Mouse (Mus musculus) granulocyte monocyte progenitor cell, adult 5-6 weeks (primary cell): ENCODE results near the gene Manba. TPM values are rescaled to one million over a fixed set of nuclear protein-coding genes. Genes with fewer than 3 reads are reported as not detected.

Experiments
- ATAC-seq: replicated peaks from 2 replicates; pipeline ENCODE4 v1.8.0; 2016; ENCODE audit warnings: mild to moderate bottlenecking, moderate TSS enrichment, inconsistent platforms; ENCODE audit not compliant: poor library complexity, severe bottlenecking
- total RNA-seq, 2 experiments: library from RNA; stranded (forward) in 1 of 2; stranded (reverse) in 1 of 2; fragments of 200-712, 200-1000 nt in 1 of 2; fragments of >200 nt in 1 of 2; fragmentation: Nextera tagmentation in 1 of 2; gene quantifications; 2 replicates each; pipeline ENCODE4 v1.2.3; 2014 to 2017

Manba gene
- total RNA-seq, 2 experiments from 2014 or later = 24.6 to 33.6 TPM

DNA sequence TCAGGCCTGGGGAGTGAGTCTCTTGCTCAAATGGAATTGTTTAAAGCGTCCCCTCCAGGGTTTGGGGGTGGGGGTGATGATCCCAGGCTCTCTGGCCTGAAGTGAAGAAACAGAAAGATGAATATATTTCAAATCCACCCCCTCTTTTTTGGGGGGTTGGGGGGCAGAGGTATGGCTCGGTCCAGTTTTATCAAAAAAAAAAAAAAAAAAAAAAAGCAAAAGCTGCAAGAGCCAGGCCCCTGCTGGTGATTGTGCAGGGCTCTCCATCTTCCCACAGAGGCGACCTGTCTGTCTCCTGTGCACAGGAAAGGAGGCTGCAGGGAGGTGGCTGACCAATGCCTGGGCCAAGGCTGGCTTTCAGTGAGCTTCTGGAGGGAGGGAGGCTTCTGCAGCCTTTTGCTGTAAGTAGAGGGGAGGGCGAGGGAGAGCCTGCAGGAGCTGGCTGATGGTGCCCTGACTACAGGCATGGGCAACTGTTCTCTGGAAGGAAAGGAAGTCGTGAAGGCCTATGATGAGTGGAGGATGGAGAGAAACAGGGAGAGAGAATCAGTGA lies 93.3 kb downstream of the Manba start:
- peak; percentile 20 for ATAC-seq

DNA sequence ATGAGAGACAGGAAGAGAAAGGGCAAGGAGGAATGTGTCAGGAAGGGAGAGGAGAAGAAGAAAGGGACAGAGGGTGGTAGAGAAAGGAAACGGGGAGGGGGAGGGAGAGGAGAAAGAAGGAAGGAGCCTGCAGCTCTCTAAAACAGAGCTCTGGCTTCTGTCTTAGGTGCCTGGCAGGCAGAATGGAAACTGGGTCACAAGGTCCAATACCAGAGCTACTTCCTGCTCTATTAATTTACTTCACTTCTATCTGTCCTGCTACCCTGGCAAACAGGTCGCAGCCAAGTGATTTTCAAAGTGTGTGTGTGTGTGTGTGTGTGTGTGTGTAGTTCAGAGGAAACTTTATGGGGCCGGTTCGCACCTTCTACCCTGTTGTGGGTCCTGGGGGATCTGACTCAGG lies 93.8 kb downstream of the Manba start:
- ATAC-seq = peak; percentile 21; the same call in 1 of the 2 replicates

DNA sequence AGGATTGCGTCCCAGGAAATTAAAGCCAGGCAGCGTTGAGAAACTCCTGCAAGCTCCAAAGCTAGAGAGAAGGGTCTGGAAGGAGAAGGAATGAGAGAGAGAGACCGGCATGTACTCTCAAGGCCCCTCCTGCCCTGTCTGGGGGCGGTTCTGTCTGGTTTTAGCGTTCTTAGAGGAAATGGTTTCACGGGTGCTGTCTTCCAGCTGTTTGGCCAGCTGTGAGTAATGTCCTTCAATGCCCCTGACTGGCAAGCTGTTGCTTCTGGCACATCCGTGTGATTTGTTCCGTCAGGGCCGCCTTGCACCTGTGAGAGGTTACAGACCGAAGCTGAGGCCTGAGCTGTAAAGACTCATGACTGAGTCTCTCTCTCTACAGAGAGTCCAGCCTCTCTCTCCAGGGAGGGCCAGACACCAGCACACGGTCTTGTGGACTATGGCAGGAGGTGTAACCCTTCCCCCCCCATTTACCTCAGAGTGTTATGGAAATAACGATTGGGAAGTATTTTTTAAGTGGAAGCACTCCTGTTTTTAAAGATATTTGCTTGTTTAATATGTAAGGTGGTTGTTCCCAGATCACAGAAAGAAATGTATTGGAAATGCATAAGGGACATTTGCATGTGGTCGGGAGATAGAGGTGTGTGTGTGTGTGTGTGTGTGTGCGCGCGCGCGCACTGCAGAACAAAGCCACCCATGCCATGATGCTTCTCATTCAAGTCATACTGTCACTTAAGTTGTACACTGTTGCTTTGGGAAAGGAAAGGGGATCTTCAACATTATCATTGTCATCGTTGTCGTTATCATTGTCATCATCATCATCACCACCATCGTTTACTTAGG lies 95.2 kb downstream of the Manba start:
- peak; percentile 27 for ATAC-seq

DNA sequence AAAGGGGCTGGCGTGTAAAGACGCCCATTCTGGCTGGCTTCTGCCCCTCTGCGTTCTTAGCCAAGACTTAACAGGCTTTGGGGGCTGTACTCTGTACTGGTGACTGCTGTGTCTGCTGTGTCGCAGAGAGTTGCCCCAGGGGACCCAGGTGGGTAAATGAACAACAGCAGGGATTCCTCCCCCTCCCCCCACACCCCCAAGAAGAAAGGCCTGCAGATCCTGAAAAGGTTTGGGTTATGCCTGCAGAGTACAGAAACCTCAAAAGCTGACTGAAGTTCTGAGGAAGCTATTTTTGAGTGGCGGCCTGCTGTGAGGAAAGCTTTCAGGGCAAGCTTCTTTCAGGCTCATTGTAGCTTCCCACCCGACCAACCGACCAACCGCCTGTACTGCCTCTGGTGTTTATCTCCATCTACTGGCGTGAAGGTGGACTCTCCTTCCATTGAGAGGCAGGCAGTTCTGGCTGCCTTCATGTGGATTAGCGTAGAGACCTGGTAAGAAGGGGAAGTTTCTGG lies 96.3 kb downstream of the Manba start:
- peak; percentile 60 for ATAC-seq

DNA sequence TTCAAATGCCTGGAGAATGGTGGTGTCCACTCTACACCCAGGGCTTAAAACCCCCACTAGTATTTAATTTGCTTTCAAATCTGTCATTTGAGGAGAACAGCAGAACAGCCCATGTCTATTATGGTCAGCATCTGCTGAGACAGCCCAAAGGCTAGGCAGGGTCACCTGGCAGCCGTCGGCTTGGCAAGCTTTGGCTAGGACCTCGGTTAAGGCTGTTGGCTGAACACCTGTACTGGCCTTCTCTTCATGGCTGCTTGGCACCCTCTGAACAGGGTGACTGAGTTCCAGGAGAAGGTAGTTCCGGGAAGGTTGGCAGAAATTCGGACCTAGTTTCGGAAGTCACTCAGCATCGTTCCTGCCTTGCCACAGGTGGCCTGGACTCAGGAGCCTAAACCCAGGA lies 96.8 kb downstream of the Manba start:
- no peak for ATAC-seq

DNA sequence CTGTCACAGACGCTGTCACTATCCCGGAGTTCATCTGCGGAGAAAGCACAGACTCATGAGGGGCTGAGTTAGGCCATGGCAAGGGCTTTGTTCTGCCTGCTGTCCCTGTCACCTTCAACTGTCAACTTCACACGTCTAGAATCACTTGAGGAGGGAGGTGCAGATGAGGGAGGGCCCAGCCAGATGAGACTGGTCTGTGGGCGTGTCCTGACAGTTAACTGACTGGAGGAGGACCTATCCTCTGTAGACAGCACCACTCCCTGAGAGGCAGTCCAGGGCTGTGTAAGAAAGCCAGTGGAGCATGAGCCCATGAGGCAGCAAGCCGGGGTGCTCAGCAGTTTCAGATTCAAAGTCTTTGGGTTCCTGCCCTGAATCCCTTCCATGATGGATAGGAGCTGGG lies 100.1 kb downstream of the Manba start:
- ATAC-seq = no peak

DNA sequence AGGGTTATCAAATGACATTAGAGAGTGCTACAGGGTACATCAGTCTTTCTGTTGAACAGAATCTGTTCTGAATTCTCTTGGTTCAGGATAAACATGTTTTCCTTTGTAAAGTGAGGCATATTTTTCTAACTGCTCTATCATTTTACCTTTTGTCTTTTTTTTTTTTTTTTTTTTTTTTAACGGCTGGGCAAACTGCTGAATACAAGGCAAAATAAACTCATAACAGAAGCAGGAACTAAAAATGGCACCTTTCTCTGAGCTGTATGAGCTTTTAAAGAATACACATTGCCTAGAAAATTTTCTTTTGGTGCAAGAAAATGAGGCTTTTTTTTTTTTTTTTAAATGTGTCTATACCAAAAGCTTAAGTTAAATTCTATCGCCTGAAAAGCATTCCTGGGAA lies 100.6 kb downstream of the Manba start:
- ATAC-seq = no peak

DNA sequence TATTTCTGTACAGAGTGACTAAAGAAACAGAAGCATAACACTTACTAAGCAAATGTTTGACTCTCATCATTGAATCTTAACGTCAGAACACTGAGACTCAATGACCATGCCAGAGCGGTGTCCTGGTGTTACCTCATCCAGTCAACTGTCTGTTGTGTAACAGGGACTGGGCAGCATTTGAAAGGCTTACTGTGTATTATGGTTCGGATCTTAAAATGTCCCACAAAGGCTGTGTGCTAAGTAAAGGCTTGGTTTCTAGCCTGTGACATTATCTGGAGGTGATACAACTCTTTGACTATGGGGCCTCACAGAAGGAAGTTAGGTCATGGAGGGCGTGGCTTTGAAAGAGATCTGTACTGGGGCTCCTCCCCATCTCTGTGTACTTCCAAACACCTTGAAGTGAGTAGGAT lies 101.1 kb downstream of the Manba start:
- peak; percentile 65 for ATAC-seq

DNA sequence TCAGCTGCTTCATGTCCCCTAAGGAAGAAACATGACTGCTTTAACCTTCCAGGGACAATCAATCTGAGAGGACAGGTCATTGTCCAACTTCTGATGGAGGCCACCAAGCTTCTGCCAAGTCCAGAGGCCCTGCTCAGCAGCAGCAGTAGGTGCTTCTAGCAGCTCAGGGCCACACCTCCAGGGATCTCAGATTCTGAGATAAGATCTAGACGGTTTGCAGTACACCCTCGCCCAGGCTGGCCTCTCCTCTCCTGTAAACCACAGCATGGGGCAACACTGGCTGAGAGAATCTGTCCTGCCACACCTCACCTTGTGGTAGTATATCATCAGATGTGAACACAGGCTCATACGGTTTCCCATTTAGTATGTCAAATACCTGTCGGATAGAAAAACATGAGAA lies 105.1 kb downstream of the Manba start:
- ATAC-seq = peak; percentile 29

DNA sequence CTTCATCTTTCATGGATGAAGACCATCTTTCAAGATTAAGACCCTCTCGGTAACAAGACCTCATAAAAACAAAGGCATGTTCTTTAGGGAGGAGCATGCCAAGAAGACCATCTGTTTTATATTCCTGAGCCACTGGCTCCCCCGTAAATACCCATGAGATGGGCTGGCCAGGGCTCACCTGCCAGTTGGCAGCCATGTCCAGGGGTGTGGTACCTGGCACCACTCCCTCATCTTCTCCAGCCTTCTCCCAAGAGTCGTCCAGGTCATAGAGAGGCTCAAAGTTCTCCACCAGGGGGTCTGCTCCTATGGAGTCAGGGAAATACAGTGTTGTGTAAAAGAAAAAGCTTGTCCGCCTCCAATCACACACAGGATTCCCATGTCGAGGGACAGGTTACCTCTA lies 106.0 kb downstream of the Manba start:
- no peak for ATAC-seq

DNA sequence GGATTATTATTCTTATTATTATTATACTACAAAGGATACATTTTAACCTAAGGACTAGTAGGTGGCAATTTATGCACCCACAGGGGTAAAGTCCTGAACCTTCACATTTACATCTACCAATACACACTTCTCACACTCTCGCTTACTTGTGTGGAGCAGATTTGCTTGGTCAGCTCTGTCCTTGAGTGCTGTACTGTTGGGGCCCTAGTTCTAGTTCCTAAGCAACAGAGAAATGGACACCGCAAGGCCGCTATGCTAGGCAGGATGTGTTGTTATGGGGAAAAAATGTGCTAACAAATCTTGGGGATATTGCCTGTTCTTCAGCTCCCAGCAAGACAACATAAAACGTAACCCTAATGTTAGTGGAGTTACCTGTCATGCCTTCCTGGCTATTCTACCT lies 106.6 kb downstream of the Manba start:
- ATAC-seq = no peak

DNA sequence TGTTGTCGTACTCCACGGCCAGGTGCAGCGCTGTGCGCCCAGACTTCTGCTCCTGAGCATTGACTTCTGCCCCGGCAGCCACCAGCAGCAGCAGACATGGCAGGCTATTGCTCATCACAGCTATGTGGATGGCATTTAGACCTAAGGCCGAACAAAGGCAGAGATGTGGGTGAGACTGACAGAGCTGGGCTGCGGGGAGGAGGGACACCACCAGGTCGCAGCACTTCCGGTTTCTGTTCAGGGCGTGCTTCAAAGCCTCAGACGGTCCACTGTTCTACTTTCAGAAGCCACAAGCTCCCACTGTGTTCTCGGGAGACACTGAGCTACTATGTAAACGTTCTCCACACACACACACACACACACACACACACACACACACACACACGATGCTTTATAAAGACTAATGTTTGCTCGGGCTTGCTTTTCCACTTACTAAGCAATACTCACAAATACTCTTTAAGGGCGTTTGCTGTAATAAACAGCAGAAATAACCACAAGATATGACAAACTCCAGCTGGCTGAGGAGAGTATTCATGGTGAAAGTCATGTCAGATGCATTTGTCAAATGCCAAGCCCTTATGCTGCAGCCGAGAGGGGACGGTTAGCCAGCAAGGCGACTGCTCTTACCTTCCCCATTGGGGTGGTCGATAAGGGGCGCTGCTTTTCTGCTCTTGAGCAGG lies 109.0 kb downstream of the Manba start:
- ATAC-seq = peak; percentile 71

DNA sequence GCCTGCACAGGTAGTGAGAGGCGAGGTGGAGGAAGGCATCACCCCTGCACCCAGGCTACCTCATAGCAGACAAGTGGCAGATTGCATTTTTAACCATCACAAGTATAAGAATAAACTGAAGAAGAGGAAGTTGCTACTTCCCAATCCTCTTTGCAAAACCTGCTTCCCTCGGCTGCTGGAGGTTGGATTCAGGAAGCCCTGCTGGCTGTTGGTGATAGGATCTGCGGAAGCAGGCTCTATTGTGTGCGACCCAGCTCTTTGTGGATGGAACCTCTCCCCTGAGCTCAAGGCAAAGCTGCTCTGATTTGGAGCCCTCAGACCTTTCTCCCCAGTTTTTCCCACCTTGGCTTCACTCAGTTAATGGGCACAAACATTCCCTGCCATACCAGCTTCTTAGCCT lies 111.6 kb downstream of the Manba start:
- ATAC-seq = peak; percentile 87

DNA sequence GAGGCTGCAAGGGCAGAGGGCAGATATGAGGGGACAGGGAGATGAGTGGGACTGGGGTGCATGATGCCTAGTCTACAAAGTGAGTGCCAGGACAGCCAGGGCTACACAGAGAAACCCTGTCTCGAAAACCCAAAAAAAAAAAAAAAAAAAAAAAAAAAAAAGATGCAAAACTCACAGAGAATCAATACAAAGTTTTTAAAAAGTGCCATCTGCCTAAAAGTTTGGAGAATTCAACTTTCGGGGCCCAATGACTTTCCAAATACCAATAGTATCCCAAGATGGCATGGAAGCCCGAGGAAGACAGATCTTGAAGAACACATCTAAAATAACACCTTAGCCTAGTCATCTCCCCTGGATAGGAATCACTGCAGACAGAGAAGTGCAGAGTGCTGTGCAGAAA lies 112.9 kb downstream of the Manba start:
- no peak for ATAC-seq

DNA sequence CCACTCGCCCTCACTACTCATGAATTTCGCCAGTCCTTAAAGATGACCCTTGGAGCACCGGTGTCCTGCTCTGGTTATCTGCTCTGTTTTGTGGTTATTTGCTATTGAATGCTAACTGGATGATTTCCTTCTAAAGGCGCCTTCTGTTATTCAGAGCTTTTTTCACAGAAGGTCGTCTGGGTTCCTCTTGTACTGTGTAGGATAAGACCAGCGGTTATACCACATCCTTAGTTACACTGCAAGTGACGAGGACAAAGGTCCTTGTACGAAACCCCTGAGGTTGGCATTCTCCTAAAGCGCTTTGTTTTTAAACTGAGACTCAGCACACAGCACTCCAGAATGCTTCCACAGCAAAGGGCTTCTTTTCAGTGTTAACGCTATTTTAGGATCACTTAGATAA lies 117.3 kb downstream of the Manba start:
- ATAC-seq = peak; percentile 58

DNA sequence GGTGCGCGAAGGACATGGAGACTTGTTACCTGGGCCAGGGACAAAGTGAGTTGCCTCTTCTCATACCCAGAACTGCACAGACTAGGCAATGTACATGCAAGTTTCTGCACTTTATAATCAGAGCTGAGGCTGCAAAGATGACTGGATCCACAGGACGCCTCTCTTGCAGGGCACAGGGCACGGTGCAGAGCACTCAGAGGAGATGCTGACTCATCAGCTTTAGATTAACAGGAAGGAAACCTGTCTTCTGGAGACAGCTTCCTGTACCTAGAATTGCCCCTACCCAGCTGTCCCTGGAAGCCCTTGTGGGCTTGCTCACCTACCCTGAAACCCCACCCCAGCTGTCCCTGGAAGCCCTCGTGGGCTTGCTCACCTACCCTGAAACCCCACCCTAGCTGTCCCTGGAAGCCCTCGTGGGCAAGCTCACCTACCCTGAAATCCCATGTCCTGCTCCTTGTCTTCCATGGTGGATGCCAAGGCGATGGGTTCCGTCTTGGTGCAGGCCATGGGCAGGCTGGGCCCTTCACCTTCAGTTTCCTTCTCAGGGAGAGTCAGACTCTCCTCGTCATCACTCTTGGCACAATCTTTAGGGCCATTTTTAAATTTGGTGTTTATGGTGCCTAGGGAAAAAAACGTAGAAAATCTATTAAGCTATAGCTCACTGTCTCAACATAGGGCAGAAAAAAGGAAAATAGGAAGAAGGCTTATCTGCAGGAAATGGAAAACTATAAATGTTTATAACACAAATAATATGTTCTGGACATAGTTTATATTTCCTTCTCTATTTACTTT lies 119.4 kb downstream of the Manba start:
- peak; percentile 9; the same call in 1 of the 2 replicates for ATAC-seq

DNA sequence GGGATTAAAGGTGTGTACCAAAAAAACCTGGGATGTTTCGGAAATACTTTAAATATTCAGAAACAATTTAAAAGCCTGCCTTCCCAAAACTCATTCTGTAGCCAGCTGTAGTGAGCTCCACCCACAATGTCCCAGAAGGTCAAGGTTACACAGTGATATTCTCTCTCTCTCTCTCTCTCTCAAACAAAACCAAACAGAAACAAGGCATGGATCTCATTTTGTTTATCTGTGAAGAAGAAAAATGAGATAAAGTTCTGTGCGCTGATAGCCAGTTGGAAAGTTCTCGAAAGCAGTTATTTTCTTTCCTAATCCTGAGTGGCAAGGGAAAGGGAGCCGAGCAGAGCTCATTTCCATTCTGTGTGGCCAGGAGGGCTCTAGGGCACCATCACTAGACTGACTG lies 120.1 kb downstream of the Manba start:
- no peak for ATAC-seq

DNA sequence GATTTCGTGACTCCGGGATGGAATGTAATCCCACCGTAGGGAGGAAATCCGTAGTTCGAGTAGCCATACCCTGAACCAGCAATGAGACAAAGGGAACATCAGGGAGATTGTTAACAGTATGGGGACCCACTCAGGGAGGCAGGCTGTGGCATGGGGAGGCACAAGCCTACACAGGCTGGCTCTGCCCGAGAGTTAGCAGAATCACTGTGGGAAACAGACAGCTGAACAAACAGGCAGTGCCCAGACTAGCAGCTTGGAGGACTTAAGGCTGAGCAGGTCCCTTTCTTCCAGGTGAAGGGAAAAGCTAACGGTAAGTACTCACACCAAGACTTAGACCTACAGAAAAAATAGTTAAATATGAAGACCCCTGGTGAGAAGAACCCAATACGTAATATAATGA lies 121.2 kb downstream of the Manba start:
- ATAC-seq = no peak

DNA sequence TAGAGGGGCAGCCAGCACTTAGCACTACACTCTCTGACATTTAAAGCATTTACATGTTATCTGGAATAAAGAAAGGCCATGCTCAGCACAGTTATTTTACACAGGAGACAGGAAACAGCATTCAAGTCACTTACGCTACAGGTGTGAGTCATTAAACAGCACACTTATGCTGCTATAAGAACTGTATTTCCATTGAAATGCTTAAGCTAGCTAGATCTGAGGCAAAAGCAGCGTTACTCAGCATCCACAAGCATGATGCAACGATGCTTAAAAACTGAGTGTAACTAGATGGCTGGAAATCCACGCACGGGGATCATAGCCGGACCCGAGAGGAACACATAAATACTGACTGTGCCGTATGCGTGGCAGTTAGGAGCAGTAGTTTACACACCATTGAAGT lies 121.6 kb downstream of the Manba start:
- ATAC-seq = peak; percentile 16

DNA sequence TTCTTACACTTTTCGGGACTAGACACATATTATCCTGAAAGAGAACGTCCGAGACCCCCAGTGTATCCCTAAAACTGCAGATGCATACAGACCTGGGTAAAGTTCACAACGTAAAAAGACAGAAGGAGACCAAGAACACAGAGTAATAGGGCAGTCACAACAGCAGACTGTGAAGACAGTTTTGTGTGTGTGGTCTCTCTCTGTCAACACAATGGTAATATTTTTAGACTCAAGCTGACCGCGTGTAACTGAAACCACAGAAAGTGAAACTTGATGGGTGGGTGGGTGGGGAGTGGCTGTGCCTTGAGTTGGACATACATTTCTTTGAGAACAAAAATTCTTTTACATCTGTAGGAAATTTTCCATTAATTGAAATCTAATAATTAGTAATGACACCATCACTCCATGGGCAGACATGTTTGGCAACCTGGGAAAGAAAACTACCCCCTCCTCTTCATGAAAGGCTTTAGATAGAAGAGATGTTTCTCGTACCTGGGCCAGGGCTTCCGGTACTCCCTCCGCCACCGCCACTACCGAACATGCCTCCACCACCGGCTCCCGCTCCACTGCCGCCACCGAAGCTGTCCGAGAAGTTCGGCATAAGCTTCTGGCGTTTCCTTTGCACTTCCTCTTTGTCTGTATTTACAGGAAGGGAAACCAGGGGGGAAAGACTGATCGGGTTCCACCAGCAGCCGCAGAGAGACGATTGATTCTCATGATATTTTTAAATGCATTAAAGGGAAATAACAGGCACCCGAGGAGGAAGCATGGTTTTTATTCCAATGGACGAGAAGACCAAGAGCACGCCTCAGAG lies 122.5 kb downstream of the Manba start:
- peak; percentile 67 for ATAC-seq
